Mouse (Mus musculus) cerebellum, postnatal 10 days (tissue): ENCODE measurements around the gene Acta1.

Experiments used
- DNase-seq, 2 experiments: peaks; one replicate each; pipeline ENCODE4 v3.0.0; 2021; ENCODE audit warnings: mixed read lengths in 2 of 2

Acta1 gene

GRCm38 (mm10) chr8:123842086-123842485, 52.5 kb downstream of the Acta1 start:
- DNase-seq: no peak
